Mouse (Mus musculus) forebrain, embryonic 10.5 days (tissue): ENCODE measurements around the gene Pou6f1. TPM values are rescaled to one million over a fixed set of nuclear protein-coding genes. Genes with fewer than 3 reads are reported as not detected.

Experiments used
- DNase-seq: peaks from one replicate; pipeline ENCODE4 v3.0.0-alpha.2; 2017; ENCODE audit warnings: low spot score; ENCODE audit errors: extremely low spot score
- H3K27ac ChIP-seq: fragments of 300-500 bp; sonication (generic); 2 replicates; pipeline ENCODE4 v1.5.1; 2016; ENCODE audit warnings: mild to moderate bottlenecking
- H3K27me3 ChIP-seq: fragments of 300-500 bp; sonication (generic); 2 replicates; pipeline ENCODE4 v1.6.1; 2016; ENCODE audit warnings: mild to moderate bottlenecking; ENCODE audit not compliant: poor library complexity, severe bottlenecking
- H3K36me3 ChIP-seq: fragments of 300-500 bp; sonication (generic); replicated peaks from 2 replicates; pipeline ENCODE4 v1.6.1; 2016; ENCODE audit warnings: mild to moderate bottlenecking, moderate library complexity
- H3K4me1 ChIP-seq: fragments of 300-500 bp; sonication (generic); 2 replicates; pipeline ENCODE4 v1.6.1; 2016
- H3K4me3 ChIP-seq: fragments of 300-500 bp; sonication (generic); 2 replicates; pipeline ENCODE4 v1.5.1; 2016; ENCODE audit warnings: mild to moderate bottlenecking, moderate library complexity
- H3K9me3 ChIP-seq: fragments of 300-500 bp; sonication (generic); 2 replicates; pipeline ENCODE4 v1.6.1; 2016; ENCODE audit warnings: mild to moderate bottlenecking, moderate library complexity
- WGBS: fragments of 180-500 bp; shearing (Covaris S2); methylation state at CpG from one replicate; pipeline ENCODE4 v1.1.7; 2016; 5-methylcytosine and 5-hydroxymethylcytosine counted together
- polyA plus RNA-seq: library from polyadenylated mRNA; unstranded; fragments of >200 nt; fragmentation: Nextera tagmentation; extraction: Ambion mirVana; gene quantifications from 2 replicates; pipeline ENCODE4 v1.2.1, GENCODE M21; 2016

Pou6f1 gene
- 3.6 and 4.9 TPM in 2 replicates for polyA plus RNA-seq

- peak within 1 kb of the TSS; percentile 93 for H3K27ac ChIP-seq
- peak; percentile 44 for DNase-seq
- under 1% methylated on average over 69 of the region's 76 CpGs for WGBS
- H3K4me3 ChIP-seq = peak within 1 kb of the TSS; percentile 86
- H3K9me3 ChIP-seq = no peaks in the 10 kb centered on the region
- no peaks in the 10 kb centered on the region for H3K36me3 ChIP-seq
- peaks cover 72% of the 10 kb centered on the region for H3K27me3 ChIP-seq
- H3K4me1 ChIP-seq = peaks cover 30% of the 10 kb centered on the region
Measured at GRCm38 (mm10) chr15:100599276-100600046, at the start of gene Pou6f1. TSS of gene Pou6f1 (minus strand) at chr15:100599984.

GRCm38 (mm10) chr15:100646161-100646560, 46.4 kb upstream of the Pou6f1 start:
- Histone ChIP-seq H3K9me3 (no peaks in the 10 kb centered on the region), H3K27me3 (no peaks in the 10 kb centered on the region), H3K27ac (no peak overlapping the region), H3K36me3 (no peaks in the 10 kb centered on the region), H3K4me3 (no peak overlapping the region), H3K4me1 (peaks cover 10% of the 10 kb centered on the region)
- no peak for DNase-seq
- WGBS = 82% methylated on average over 6 of the region's 6 CpGs

- WGBS = 88% methylated on average over 7 of the region's 7 CpGs
- H3K27me3 ChIP-seq = peaks cover 18% of the 10 kb centered on the region
- no peak overlapping the region for H3K4me3 ChIP-seq
- no peak overlapping the region for H3K27ac ChIP-seq
- no peaks in the 10 kb centered on the region for H3K9me3 ChIP-seq
- DNase-seq = no peak
- peaks cover 20% of the 10 kb centered on the region for H3K4me1 ChIP-seq
- H3K36me3 ChIP-seq = no peaks in the 10 kb centered on the region
Measured at GRCm38 (mm10) chr15:100642451-100642850, 42.7 kb upstream of the Pou6f1 start.

- Histone ChIP-seq H3K9me3 (no peaks in the 10 kb centered on the region), H3K4me1 (peaks cover 32% of the 10 kb centered on the region), H3K36me3 (no peaks in the 10 kb centered on the region), H3K27me3 (peaks cover 30% of the 10 kb centered on the region), H3K4me3 (no peak overlapping the region), H3K27ac (no peak overlapping the region)
- 83% methylated on average over 11 of the region's 16 CpGs for WGBS
- DNase-seq = no peak
Measured at GRCm38 (mm10) chr15:100641226-100641810, 41.5 kb upstream of the Pou6f1 start.

- DNase-seq = no peak
- Histone ChIP-seq H3K4me3 (no peak overlapping the region), H3K4me1 (peaks cover 37% of the 10 kb centered on the region), H3K27me3 (peaks cover 41% of the 10 kb centered on the region), H3K9me3 (no peaks in the 10 kb centered on the region), H3K27ac (no peak overlapping the region), H3K36me3 (no peaks in the 10 kb centered on the region)
- WGBS = 84% methylated on average over 16 of the region's 16 CpGs
Measured at GRCm38 (mm10) chr15:100639972-100640750, 40.4 kb upstream of the Pou6f1 start.

GRCm38 (mm10) chr15:100637661-100638060, 37.9 kb upstream of the Pou6f1 start:
- H3K4me1 ChIP-seq = peaks cover 32% of the 10 kb centered on the region
- WGBS = 26% methylated on average over 6 of the region's 6 CpGs
- H3K27ac ChIP-seq = no peak overlapping the region
- DNase-seq = peak; percentile 25
- peaks cover 66% of the 10 kb centered on the region for H3K27me3 ChIP-seq
- no peaks in the 10 kb centered on the region for H3K9me3 ChIP-seq
- H3K4me3 ChIP-seq = no peak overlapping the region
- no peaks in the 10 kb centered on the region for H3K36me3 ChIP-seq

GRCm38 (mm10) chr15:100636700-100637501, 37.1 kb upstream of the Pou6f1 start, which contains the start of gene Smagp:
TSS of gene Smagp (minus strand) at chr15:100636940.
- Histone ChIP-seq H3K4me1 (peaks cover 32% of the 10 kb centered on the region), H3K27ac (peak within 1 kb of the TSS; percentile 53; the same call in 1 of the 2 replicates), H3K36me3 (no peaks in the 10 kb centered on the region), H3K9me3 (no peaks in the 10 kb centered on the region), H3K4me3 (peak within 1 kb of the TSS; percentile 59), H3K27me3 (peaks cover 71% of the 10 kb centered on the region)
- DNase-seq = peak; percentile 37
- WGBS = under 1% methylated on average over 77 of the region's 77 CpGs

GRCm38 (mm10) chr15:100635851-100636645, 36.3 kb upstream of the Pou6f1 start:
- Histone ChIP-seq H3K27ac (peak overlapping the region; percentile 53; the same call in 1 of the 2 replicates), H3K27me3 (peaks cover 71% of the 10 kb centered on the region), H3K4me1 (peaks cover 30% of the 10 kb centered on the region), H3K9me3 (no peaks in the 10 kb centered on the region), H3K4me3 (peak overlapping the region; percentile 59), H3K36me3 (no peaks in the 10 kb centered on the region)
- no peak for DNase-seq
- 3% methylated on average over 38 of the region's 38 CpGs for WGBS

GRCm38 (mm10) chr15:100635239-100635638, 35.5 kb upstream of the Pou6f1 start:
- H3K4me3 ChIP-seq = no peak overlapping the region
- no peak for DNase-seq
- no peak overlapping the region for H3K27ac ChIP-seq
- no peaks in the 10 kb centered on the region for H3K9me3 ChIP-seq
- H3K27me3 ChIP-seq = peaks cover 72% of the 10 kb centered on the region
- no peaks in the 10 kb centered on the region for H3K36me3 ChIP-seq
- H3K4me1 ChIP-seq = peaks cover 23% of the 10 kb centered on the region
- WGBS = 6% methylated on average over 9 of the region's 9 CpGs

GRCm38 (mm10) chr15:100633341-100633740, 33.6 kb upstream of the Pou6f1 start:
- Histone ChIP-seq H3K27me3 (peaks cover 77% of the 10 kb centered on the region), H3K4me1 (peaks cover 29% of the 10 kb centered on the region), H3K27ac (no peak overlapping the region), H3K4me3 (no peak overlapping the region), H3K9me3 (no peaks in the 10 kb centered on the region), H3K36me3 (no peaks in the 10 kb centered on the region)
- WGBS = 85% methylated on average over 10 of the region's 10 CpGs
- no peak for DNase-seq

GRCm38 (mm10) chr15:100632323-100632722, 32.5 kb upstream of the Pou6f1 start:
- Histone ChIP-seq H3K36me3 (no peaks in the 10 kb centered on the region), H3K27me3 (peaks cover 67% of the 10 kb centered on the region), H3K4me3 (no peak overlapping the region), H3K4me1 (peaks cover 37% of the 10 kb centered on the region), H3K27ac (no peak overlapping the region), H3K9me3 (no peaks in the 10 kb centered on the region)
- no peak for DNase-seq
- WGBS = 85% methylated on average over 5 of the region's 5 CpGs
